Mouse (Mus musculus) MEL (cell line): ENCODE measurements around the gene Gpd1. TPM values are rescaled to one million over a fixed set of nuclear protein-coding genes. Genes with fewer than 3 reads are reported as not detected.
A peak's percentile ranks its signal among the peaks of the same experiment; 100 is the strongest.

ENCODE experiments used
- DNase-seq: peaks from one replicate; pipeline ENCODE4 v3.0.0; 2011; ENCODE audit warnings: low read depth, low spot score
- H3K27ac ChIP-seq: 2 replicates; pipeline ENCODE4 v1.5.1; 2012; ENCODE audit warnings: low read depth, mild to moderate bottlenecking, control low read depth, low read length, moderate library complexity; ENCODE audit not compliant: control insufficient read depth
- H3K27me3 ChIP-seq, 2 experiments: fragments of 150-350 bp in 1 of 2; sonication (generic) in 1 of 2; 2 replicates each; pipeline ENCODE4 v1.6.1; 2012; ENCODE audit warnings: low read length in 2 of 2, mild to moderate bottlenecking in 2 of 2, improper control_type of control experiment in 1 of 2, moderate library complexity in 1 of 2; ENCODE audit not compliant: insufficient read depth in 2 of 2, control insufficient read depth in 1 of 2
- H3K36me3 ChIP-seq, 2 experiments: 2 replicates each; pipeline ENCODE4 v1.6.1; 2012 to 2014; ENCODE audit warnings: low read length in 2 of 2, improper control_type of control experiment in 1 of 2, inconsistent platforms in 1 of 2, mild to moderate bottlenecking in 1 of 2; ENCODE audit not compliant: insufficient read depth in 2 of 2, control insufficient read depth in 1 of 2
- H3K4me1 ChIP-seq, 2 experiments: fragments of 150-350 bp in 1 of 2; sonication (generic) in 1 of 2; 2 replicates each; pipeline ENCODE4 v1.6.1; 2012; ENCODE audit warnings: low read length in 2 of 2, improper control_type of control experiment in 1 of 2, mild to moderate bottlenecking in 1 of 2; ENCODE audit not compliant: insufficient read depth in 2 of 2, control insufficient read depth in 1 of 2
- H3K4me3 ChIP-seq, 2 experiments: fragments of 150-350 bp in 1 of 2; sonication (generic) in 1 of 2; 2 replicates each; pipeline ENCODE4 v1.5.1; 2012; ENCODE audit warnings: low read depth in 2 of 2, low read length in 2 of 2, mild to moderate bottlenecking in 2 of 2, moderate library complexity in 2 of 2, control low read depth in 1 of 2, improper control_type of control experiment in 1 of 2; ENCODE audit not compliant: control insufficient read depth in 1 of 2, insufficient read depth in 1 of 2
- H3K79me2 ChIP-seq: 2 replicates; pipeline ENCODE4 v1.6.1; 2012; ENCODE audit warnings: mild to moderate bottlenecking, low read length, moderate library complexity; ENCODE audit not compliant: control insufficient read depth, poor library complexity, insufficient read depth
- H3K9ac ChIP-seq: 2 replicates; pipeline ENCODE4 v1.6.1; 2012; ENCODE audit warnings: low read depth, mild to moderate bottlenecking, control low read depth, low read length, moderate library complexity; ENCODE audit not compliant: control insufficient read depth, poor library complexity, severe bottlenecking
- H3K9me3 ChIP-seq: fragments of 150-350 bp; sonication (generic); replicated peaks from 2 replicates; pipeline ENCODE4 v1.6.1; 2012; ENCODE audit warnings: mild to moderate bottlenecking, low read length, improper control_type of control experiment, moderate library complexity; ENCODE audit not compliant: insufficient read depth
- CHD2 ChIP-seq: IDR thresholded peaks from 2 replicates; pipeline ENCODE4 v1.6.1; 2011; ENCODE audit warnings: low read length, improper control_type of control experiment
- CTCF ChIP-seq, 3 experiments: IDR thresholded peaks in 2 of 3; conservative IDR thresholded peaks in 1 of 3; 2 replicates each; pipeline ENCODE4 v1.5.1; 2011 to 2012; ENCODE audit warnings: low read length in 3 of 3, low read depth in 2 of 3, mild to moderate bottlenecking in 2 of 3, improper control_type of control experiment in 1 of 3, inconsistent platforms in 1 of 3, mixed read lengths in 1 of 3, moderate library complexity in 1 of 3; ENCODE audit not compliant: control insufficient read depth in 1 of 3, insufficient read depth in 1 of 3, poor library complexity in 1 of 3, severe bottlenecking in 1 of 3
- GABPA ChIP-seq: IDR thresholded peaks from 2 replicates; pipeline ENCODE4 v1.6.1; 2012; ENCODE audit warnings: low read depth, mild to moderate bottlenecking, inconsistent platforms, low read length, improper control_type of control experiment, moderate library complexity
- JUND ChIP-seq: IDR thresholded peaks from 2 replicates; pipeline ENCODE4 v1.6.1; 2011; ENCODE audit warnings: low read depth, mild to moderate bottlenecking, improper control_type of control experiment, low read length
- KAT2A ChIP-seq: conservative IDR thresholded peaks from 2 replicates; pipeline ENCODE4 v1.6.1; 2012; ENCODE audit warnings: low read depth, low read length, improper control_type of control experiment, inconsistent platforms
- MAFK ChIP-seq: IDR thresholded peaks from 2 replicates; pipeline ENCODE4 v1.6.1; 2011; ENCODE audit warnings: low read depth, mild to moderate bottlenecking, low read length, improper control_type of control experiment, borderline replicate concordance
- MEF2A ChIP-seq: IDR thresholded peaks from 2 replicates; pipeline ENCODE4 v1.6.1; 2014; ENCODE audit warnings: low read depth, mild to moderate bottlenecking, inconsistent platforms, low read length, improper control_type of control experiment; ENCODE audit not compliant: poor library complexity, insufficient replicate concordance, severe bottlenecking; ENCODE audit errors: extremely low read depth
- NELFE ChIP-seq: IDR thresholded peaks from 2 replicates; pipeline ENCODE4 v1.6.1; 2011; ENCODE audit warnings: low read depth, low read length, improper control_type of control experiment
- RAD21 ChIP-seq: IDR thresholded peaks from 2 replicates; pipeline ENCODE4 v1.6.1; 2011; ENCODE audit warnings: mild to moderate bottlenecking, low read depth, low read length, improper control_type of control experiment
- RCOR1 ChIP-seq: IDR thresholded peaks from 2 replicates; pipeline ENCODE4 v1.6.1; 2012; ENCODE audit warnings: low read depth, mild to moderate bottlenecking, inconsistent platforms, low read length, improper control_type of control experiment
- SIN3A ChIP-seq: IDR thresholded peaks from 2 replicates; pipeline ENCODE4 v1.6.1; 2012; ENCODE audit warnings: low read length, improper control_type of control experiment, inconsistent platforms
- SMC3 ChIP-seq: IDR thresholded peaks from 2 replicates; pipeline ENCODE4 v1.6.1; 2011; ENCODE audit warnings: low read depth, low read length, improper control_type of control experiment
- TAL1 ChIP-seq: IDR thresholded peaks from 2 replicates; pipeline ENCODE4 v1.6.1; 2012; ENCODE audit warnings: mild to moderate bottlenecking, inconsistent platforms, low read length, moderate library complexity, mixed read lengths
- TBP ChIP-seq: IDR thresholded peaks from 2 replicates; pipeline ENCODE4 v1.8.0; 2011; ENCODE audit warnings: low read depth, low read length, improper control_type of control experiment
- USF1 ChIP-seq: IDR thresholded peaks from 2 replicates; pipeline ENCODE4 v1.6.1; 2014; ENCODE audit warnings: low read depth, mild to moderate bottlenecking, inconsistent platforms, low read length, improper control_type of control experiment, moderate library complexity
- USF2 ChIP-seq, 2 experiments: IDR thresholded peaks; 2 replicates each; pipeline ENCODE4 v1.6.1; 2011 to 2012; ENCODE audit warnings: improper control_type of control experiment in 2 of 2, low read length in 2 of 2, borderline replicate concordance in 1 of 2, inconsistent platforms in 1 of 2, low read depth in 1 of 2, mild to moderate bottlenecking in 1 of 2; ENCODE audit not compliant: insufficient read depth in 1 of 2
- ZC3H11A ChIP-seq: IDR thresholded peaks from 2 replicates; pipeline ENCODE4 v1.6.1; 2012; ENCODE audit warnings: low read depth, mild to moderate bottlenecking, inconsistent platforms, low read length, improper control_type of control experiment
- ZKSCAN1 ChIP-seq: IDR thresholded peaks from 2 replicates; pipeline ENCODE4 v1.6.1; 2012; ENCODE audit warnings: low read depth, mild to moderate bottlenecking, inconsistent platforms, low read length, improper control_type of control experiment, moderate library complexity
- polyA plus RNA-seq, 2 experiments: library from polyadenylated mRNA; stranded (reverse) in 1 of 2; unstranded in 1 of 2; fragments of >175 nt in 1 of 2; fragments of >200 nt in 1 of 2; gene quantifications; 2 replicates each; pipeline versions ENCODE4 v1.2.1 to v1.2.4; 2012; ENCODE audit warnings: low replicate concordance in 2 of 2, low read depth in 1 of 2; ENCODE audit not compliant: insufficient read length in 2 of 2, insufficient read depth in 1 of 2, missing spikeins in 1 of 2
- total RNA-seq: library from RNA; depleted of rRNA; stranded (reverse); fragments of 300-350 nt; gene quantifications from 2 replicates; pipeline ENCODE4 v1.2.3, GENCODE M21; 2012

The Gpd1 gene
- total and polyA plus RNA-seq, 3 experiments, result 0.23 to 0.52 TPM; not detected in 1

DNA sequence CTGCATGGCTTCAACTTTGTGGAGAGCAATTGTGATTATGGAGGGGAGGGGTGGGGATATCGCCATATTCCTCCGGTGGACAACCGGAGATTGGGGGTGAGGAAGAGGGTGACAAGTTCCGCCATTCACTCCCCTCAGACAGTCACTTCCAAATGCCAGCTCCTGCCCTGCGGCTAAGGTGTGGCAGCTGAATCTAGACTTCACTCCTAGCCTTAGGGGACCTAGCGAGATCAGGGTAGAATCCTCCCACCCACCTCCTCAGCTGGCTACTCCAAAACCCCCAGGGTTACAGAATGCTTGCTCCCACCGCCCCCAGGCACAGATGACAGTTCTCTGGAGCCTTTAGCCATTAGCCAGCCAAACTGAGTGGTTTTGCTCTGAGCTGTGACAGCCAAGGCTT lies 38.3 kb upstream of the Gpd1 start:
- peaks cover 0 to 6% of the 10 kb centered on the region in 2 experiments; a peak in 1 of 4 replicates for H3K4me1 ChIP-seq
- DNase-seq, result no peak
- no peak overlapping the region for H3K27ac ChIP-seq
- TF ChIP-seq MEF2A (no peak), MAFK (no peak), USF1 (no peak), ZC3H11A (no peak), CHD2 (no peak), TAL1 (no peak), GABPA (no peak), RCOR1 (no peak), KAT2A (no peak), SIN3A (no peak), USF2 (IDR thresholded peaks at IDR 0.05; ENCODE audit: borderline replicate concordance in 1 of 2, insufficient read depth in 1 of 2, low read depth in 1 of 2, low read length in 2 of 2) (no peak), NELFE (no peak), JUND (no peak)
- no peaks in the 10 kb centered on the region for H3K9me3 ChIP-seq
- no peak overlapping the region for H3K4me3 ChIP-seq
- H3K9ac ChIP-seq, result no peak overlapping the region
- no peaks in the 10 kb centered on the region for H3K36me3 ChIP-seq
- peaks cover 4 to 6% of the 10 kb centered on the region in 2 experiments; a peak in 3 of 4 replicates for H3K27me3 ChIP-seq
- no peaks in the 10 kb centered on the region for H3K79me2 ChIP-seq

GRCm38 (mm10) chr15:99682880-99683279 lies 34.4 kb upstream of the Gpd1 start:
- H3K79me2 ChIP-seq, result no peaks in the 10 kb centered on the region
- TF ChIP-seq ZC3H11A (peak; percentile 38; the same call in 1 of the 2 replicates), RAD21 (peak; percentile 35), CTCF (IDR thresholded peaks at IDR 0.05 in 2 of 3, conservative IDR thresholded peaks at IDR 0.05 in 1 of 3; ENCODE audit: control insufficient read depth in 1 of 3, insufficient read depth in 1 of 3, low read depth in 2 of 3, low read length in 3 of 3, poor library complexity in 1 of 3, severe bottlenecking in 1 of 3) (peak; percentile 56 to 80 (median 70)), TBP (peak; percentile 49; the same call in 1 of the 2 replicates), SMC3 (peak; percentile 58), ZKSCAN1 (no peak), MAFK (no peak)
- TF ChIP-seq, all 39 proteins: peak for 5
- Histone ChIP-seq H3K36me3 (no peaks in the 10 kb centered on the region), H3K4me3 (no peak overlapping the region), H3K4me1 (peaks cover 0 to 6% of the 10 kb centered on the region in 2 experiments; a peak in 1 of 4 replicates), H3K9me3 (no peaks in the 10 kb centered on the region), H3K27ac (no peak overlapping the region), H3K9ac (no peak overlapping the region), H3K27me3 (peaks cover 14 to 15% of the 10 kb centered on the region in 2 experiments)
- peak; percentile 77 for DNase-seq
